Mouse (Mus musculus) gastrocnemius, postnatal 25 days (tissue): ENCODE results near the gene Adgrg3. TPM values are rescaled to one million over a fixed set of nuclear protein-coding genes. Genes with fewer than 3 reads are reported as not detected.
A peak's percentile ranks its signal among the peaks of the same experiment; 100 is the strongest.
"Not testable (repeated sequence)": the region's sequence is repeated elsewhere in the genome, so short reads cannot be mapped to it uniquely, and the experiment has no call there.

Experiments used
- DNase-seq: peaks from one replicate; pipeline ENCODE4 v3.0.0; 2022
- total RNA-seq, 2 experiments: library from RNA; stranded (reverse); gene quantifications; 1 replicate in 1 of 2; 2 replicates in 1 of 2; pipeline ENCODE4 v1.2.3; 2021

The Adgrg3 gene
- total RNA-seq, 2 experiments from 2014 or later, result 0.41 to 0.86 TPM

- no peak for DNase-seq
Measured at GRCm38 (mm10) chr8:95025421-95025820, 7.9 kb downstream of the Adgrg3 start.

- not testable (repeated sequence) for DNase-seq
Measured at GRCm38 (mm10) chr8:95028391-95028790, 10.9 kb downstream of the Adgrg3 start.

GRCm38 (mm10) chr8:95037106-95037925 is 19.8 kb downstream of the Adgrg3 start:
- peak; percentile 47 for DNase-seq

GRCm38 (mm10) chr8:95041883-95042784 is 24.6 kb downstream of the Adgrg3 start:
- no peak for DNase-seq

DNA sequence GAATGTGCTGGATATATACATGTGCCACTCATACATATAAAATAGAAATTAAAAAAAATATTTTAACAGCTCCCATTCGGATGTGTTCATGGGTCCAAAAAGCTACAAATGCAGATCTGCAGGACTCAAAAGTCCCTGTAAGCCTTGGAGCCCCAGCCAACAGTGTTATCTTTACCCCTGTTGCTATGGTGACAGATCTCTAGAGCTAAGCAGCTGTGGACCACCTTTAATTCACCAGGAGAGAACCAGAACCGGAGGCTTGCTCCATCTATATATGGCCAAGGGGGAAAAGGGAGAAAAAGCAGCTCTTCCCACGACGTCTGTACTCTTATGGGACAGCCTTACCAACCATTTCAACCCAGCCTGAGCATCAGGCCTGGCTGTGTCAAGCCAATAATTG is 27.3 kb downstream of the Adgrg3 start:
- DNase-seq, result no peak

- no peak for DNase-seq
Measured at GRCm38 (mm10) chr8:95046982-95047381, 29.5 kb downstream of the Adgrg3 start.

DNA sequence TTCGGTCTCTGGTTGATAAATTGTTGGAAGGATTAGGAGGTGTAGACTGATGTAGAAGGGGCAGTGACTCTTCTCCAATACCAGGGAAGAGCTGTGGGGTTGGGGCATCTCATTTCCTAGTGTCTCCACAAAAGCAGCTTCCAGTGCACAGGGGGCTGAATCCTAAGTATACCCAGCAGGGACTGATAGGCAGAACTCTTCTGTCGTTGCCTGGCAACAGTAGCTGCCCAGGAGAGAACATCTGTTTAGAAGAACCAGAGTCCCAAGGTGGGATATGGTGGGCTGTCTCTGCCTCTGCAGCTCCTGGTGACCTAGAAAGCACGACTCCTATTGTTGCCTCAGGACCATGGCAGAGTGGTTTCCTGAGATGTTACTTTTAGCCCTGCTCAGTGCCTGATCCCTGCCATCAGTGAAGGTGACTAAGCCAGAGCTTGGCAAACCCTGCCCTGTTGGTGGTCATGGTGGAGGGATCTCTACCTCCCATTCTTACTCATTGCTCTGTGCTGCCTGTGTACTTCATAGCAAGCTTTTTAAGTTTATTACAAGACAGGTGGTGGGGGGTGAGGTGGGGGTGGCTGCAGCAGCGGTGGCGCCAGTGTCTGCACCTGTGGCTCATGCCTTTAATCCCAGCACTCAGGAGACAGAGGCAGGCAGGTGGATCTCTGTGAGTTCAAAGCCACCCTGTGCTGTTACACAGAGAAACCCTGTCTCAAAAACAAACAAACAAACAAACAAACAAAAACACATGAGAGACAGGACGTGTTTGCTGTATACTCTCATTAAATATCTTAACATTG is 30.6 kb downstream of the Adgrg3 start:
- no peak for DNase-seq

DNA sequence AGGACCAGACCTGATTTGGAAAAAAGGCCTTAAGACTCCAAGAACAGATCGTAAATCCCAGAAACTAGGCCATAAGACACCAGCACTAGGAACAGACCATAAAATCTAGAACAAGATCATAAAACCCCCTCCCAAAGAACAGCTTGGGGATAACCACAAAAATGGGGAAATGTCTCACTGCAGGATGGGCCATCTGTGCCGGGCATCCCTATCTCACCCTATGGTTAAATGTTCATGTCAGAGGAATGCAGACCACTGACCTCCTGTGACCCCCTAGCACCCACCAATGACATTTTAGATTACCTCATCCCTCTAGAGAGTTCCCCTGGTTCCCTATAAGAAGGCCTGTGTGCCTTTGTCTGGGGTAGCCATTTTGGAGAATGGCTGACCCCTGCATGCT is 32.1 kb downstream of the Adgrg3 start:
- DNase-seq, result no peak

GRCm38 (mm10) chr8:95054438-95054837 is 36.9 kb downstream of the Adgrg3 start:
- no peak for DNase-seq

- DNase-seq, result no peak
Measured at GRCm38 (mm10) chr8:95054927-95055510, 37.5 kb downstream of the Adgrg3 start, which contains the start of gene Drc7. TSS of gene Drc7 (plus strand) at chr8:95055103.

DNA sequence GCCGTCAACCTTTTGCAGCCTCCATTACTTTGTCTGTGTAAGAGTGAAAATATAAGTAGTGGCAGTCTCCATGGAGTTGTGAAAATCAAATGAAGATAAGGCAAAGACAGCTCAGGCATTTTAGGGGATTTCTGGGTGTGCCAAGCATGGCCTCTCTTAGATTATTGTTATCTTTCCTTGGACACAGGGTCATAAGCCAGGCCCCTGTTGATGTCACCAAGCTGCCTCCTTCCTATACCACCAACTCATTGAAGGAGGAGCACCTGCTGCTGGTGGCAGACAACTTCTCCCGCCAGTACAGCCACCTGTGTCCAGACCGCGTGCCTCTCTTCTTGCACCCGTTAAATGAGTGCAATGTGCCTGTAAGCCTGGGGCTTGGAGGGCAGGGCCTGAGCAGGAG is 38.9 kb downstream of the Adgrg3 start:
- DNase-seq, result no peak

DNA sequence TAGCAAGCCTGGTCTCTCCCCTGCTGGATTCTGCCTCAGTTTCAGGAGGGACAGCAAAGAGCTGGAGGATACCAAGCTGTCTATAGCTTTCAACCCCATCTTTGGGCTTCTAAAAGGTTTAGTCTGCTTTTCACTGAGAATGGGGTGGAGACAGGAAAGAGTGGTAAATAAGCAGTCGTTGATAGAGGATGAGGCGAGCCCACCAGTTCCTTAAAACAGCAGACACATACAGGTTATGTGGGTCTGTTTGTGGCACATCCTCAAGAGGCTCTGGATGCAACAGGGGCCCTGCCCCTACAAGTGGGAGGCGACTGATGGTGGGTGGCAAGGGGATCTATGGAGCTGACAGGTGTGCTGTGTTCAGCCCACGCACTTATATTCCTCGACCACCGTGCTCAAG is 41.2 kb downstream of the Adgrg3 start:
- DNase-seq, result no peak

- no peak for DNase-seq
Measured at GRCm38 (mm10) chr8:95059812-95060533, 42.5 kb downstream of the Adgrg3 start.

- DNase-seq, result no peak
Measured at GRCm38 (mm10) chr8:95064531-95064930, 47.0 kb downstream of the Adgrg3 start.

DNA sequence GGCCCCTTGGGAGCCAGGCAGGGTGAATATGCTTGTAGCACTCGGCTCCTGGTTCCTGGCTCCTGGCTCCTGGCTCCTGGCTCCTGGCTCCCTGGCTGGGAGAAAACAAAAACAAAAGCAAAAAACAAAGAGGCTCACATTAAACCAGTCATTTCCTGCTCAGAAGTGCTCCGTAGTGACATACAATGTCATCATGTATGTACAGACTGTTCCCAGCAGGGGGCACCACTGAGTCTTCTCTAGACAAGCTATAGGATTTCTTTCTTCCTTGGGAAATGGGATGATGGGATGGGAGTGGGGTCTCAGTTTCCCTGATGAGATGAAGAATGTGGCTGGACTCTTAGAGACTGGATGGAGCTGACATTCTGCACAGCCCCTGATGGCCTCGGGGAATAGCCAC is 50.1 kb downstream of the Adgrg3 start:
- no peak for DNase-seq

GRCm38 (mm10) chr8:95075504-95075903 is 58.0 kb downstream of the Adgrg3 start:
- no peak for DNase-seq

- DNase-seq, result no peak
Measured at GRCm38 (mm10) chr8:95076151-95076550, 58.7 kb downstream of the Adgrg3 start.

- no peak for DNase-seq
Measured at GRCm38 (mm10) chr8:95078055-95078454, 60.6 kb downstream of the Adgrg3 start.

GRCm38 (mm10) chr8:95079305-95079704 is 61.8 kb downstream of the Adgrg3 start:
- no peak for DNase-seq

DNA sequence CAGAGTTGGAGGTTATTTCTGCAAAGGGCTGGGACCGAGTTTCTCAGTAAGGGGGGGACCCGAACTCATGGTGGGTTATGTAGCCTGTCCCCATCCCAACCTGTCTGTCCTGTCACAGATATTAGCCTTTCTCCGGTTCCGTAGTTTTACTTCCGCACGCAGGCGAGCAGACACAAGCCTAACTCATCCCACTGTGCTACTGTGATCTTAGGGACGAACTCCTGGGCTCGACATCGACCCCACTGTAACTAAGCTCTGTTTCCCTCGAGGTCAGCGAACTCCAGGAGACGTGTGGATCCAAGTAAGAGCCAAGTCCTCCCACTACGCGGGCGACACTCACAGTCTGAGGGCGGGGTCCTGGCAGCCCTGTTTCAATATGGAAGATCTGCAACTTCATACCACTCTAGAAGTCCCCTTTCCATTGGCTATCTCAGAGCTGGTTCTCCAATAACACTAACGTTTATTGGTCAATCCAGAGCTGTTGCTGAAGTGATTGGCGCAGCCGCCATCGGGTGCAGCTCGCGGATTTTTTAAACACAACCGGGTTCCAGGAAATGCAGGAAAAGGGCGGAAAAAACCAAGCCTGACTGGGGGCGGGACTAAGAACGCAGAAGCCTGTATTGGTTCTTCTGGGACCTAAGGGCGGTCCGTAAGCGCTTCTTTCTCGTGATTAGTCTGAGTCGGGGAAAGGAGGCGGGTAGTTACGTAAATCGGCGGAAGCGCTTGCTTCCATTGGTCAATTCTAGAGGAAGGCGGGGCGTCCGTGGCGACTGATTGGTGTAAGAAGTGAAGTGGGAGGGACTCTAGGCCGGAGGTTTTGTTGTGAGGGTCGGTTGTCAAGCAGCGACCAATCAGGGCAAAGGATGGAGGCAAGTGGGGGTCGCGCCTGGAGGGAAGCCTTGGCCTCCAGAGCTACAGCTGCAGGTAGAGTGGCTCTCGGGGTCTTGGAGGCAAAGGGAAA is 63.2 kb downstream of the Adgrg3 start, which contains the start of gene Katnb1:
Gene Katnb1, plus strand, starts transcription at position 806 of the 961 bp plus-strand sequence.
- peak; percentile 99 for DNase-seq
